Mouse (Mus musculus): ENCODE results near the gene Mpp3. TPM values are rescaled to one million over a fixed set of nuclear protein-coding genes. Genes with fewer than 3 reads are reported as not detected.
A peak's percentile ranks its signal among the peaks of the same experiment; 100 is the strongest.

The Mpp3 gene
- polyA plus RNA-seq, 1 experiment from 2014 or later, result 2.7 TPM

DNA sequence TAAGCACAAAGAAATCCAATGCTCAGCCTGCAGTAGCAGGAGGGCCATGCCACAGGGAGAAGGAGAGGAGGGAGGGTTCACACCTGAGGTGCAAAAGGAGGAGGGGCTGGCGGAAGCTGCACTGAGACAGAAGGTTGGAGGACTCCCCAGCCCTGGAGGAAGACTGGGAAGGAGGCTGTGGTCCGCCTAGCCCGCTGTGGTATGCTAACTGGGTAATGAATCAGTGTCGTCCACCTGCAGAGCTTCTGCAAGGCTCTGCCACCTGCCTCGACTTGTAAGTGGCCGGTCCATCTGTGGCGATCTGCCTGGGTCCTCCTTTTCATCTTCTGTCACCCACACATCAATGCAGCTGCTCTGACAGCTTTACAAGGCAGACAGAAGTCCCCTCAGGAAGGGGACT, 60.0 kb downstream of the Mpp3 start:
- 6% methylated on average over 7 of the region's 7 CpGs for WGBS (ENCODE audit: insufficient replicate concordance)
- peaks cover 39% of the 10 kb centered on the region for H3K27me3 ChIP-seq (ENCODE audit: control insufficient read depth, insufficient read depth, low read length)

DNA sequence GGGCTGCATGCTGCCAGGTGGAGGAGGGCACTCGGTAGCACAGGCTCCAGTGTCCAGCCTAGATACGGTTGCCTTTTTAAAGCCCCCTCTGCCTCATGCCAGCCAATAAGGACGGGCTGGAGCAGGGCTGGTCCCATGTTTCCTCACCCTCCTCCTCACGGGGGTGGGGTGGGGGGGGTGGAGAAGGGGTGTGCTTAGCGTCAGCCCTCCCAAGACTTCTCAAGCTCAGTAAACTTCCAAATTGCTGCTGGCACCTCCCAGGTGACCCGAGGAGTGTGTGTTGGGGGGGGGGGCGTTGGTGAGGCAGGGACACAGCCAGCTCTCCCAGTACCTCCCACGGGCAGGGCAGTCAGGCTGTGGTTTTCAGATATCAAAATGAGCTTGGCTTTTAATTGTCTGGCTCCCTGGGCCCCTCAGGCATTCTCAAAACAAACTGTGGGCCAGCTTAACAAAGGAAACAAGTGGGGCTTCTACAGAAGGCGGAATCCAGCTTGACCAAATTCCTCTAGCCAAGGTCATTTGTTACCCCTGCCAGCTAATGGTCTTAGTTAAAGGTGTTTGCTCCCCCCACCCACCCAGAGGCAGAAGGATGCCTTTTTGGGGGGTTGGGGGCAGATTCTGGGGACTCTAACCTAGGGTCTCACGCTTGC, 61.2 kb downstream of the Mpp3 start, which contains the start of gene Sost:
Gene Sost (minus strand): TSS at position 51 of the 650 bp plus-strand sequence.
- H3K9ac ChIP-seq (ENCODE audit: low read depth, low read length), result peak within 1 kb of the TSS; percentile 8; the same call in 1 of the 2 replicates
- H3K4me3 ChIP-seq (ENCODE audit: low read depth, low read length), result no peak within 1 kb of the TSS; the same call in 1 of the 2 replicates
- peaks cover 47% of the 10 kb centered on the region for H3K27me3 ChIP-seq (ENCODE audit: control insufficient read depth, insufficient read depth, low read length)
- no peak within 1 kb of the TSS; the same call in 1 of the 2 replicates for H3K27ac ChIP-seq (ENCODE audit: low read depth, low read length)
- no peak for ATAC-seq (replicated peaks; ENCODE audit: insufficient number of reproducible peaks, low FRiP score, low TSS enrichment)
- WGBS (ENCODE audit: insufficient replicate concordance), result 22% methylated on average over 10 of the region's 10 CpGs
- H3K36me3 ChIP-seq (ENCODE audit: control insufficient read depth, insufficient read depth, low read length), result 0 out of 2 replicates have a peak, but pooled peaks cover 1% of the 10 kb centered on the region
- no peaks in the 10 kb centered on the region for H3K9me3 ChIP-seq (replicated peaks; ENCODE audit: control insufficient read depth, low read length)
- peaks cover 19% of the 10 kb centered on the region for H3K4me1 ChIP-seq (ENCODE audit: control insufficient read depth, insufficient read depth, low read length)
- H3K4me2 ChIP-seq, result peak within 1 kb of the TSS; percentile 95

More for the DNA sequence above, 60.0 kb downstream of the Mpp3 start:
- Histone ChIP-seq H3K4me1 (ENCODE audit: control insufficient read depth, insufficient read depth, low read length) (peaks cover 14% of the 10 kb centered on the region), H3K27ac (ENCODE audit: low read depth, low read length) (peak overlapping the region; percentile 32; the same call in 1 of the 2 replicates), H3K4me2 (peak overlapping the region; percentile 10), H3K9me3 (replicated peaks; ENCODE audit: control insufficient read depth, low read length) (no peaks in the 10 kb centered on the region), H3K4me3 (ENCODE audit: low read depth, low read length) (no peak overlapping the region), H3K9ac (ENCODE audit: low read depth, low read length) (peak overlapping the region; percentile 18; the same call in 1 of the 2 replicates), H3K36me3 (ENCODE audit: control insufficient read depth, insufficient read depth, low read length) (0 out of 2 replicates have a peak, but pooled peaks cover 2% of the 10 kb centered on the region)
- ATAC-seq (replicated peaks; ENCODE audit: insufficient number of reproducible peaks, low FRiP score, low TSS enrichment), result no peak

DNA sequence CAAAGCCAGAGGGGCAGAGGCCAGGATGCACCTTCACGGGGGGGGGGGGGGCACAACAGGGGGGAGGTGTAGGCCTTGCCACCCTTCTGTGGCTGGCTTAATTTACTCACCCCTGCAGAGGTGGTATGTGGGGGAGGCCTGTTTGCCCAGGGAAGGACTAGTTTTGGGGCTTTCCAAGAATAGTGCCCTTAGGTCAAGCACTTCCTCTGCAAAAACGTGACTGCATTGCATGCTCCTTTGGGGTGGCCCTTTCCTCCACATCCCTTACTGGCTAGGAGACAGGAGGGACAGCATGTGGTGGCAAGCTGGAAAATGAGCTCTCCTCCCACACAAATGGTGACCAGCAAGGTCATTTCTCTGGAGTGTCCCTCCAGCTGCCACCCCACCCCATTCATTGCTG, 62.7 kb downstream of the Mpp3 start:
- no peaks in the 10 kb centered on the region for H3K36me3 ChIP-seq (ENCODE audit: control insufficient read depth, insufficient read depth, low read length)
- peak overlapping the region; percentile 95 for H3K4me2 ChIP-seq
- H3K4me1 ChIP-seq (ENCODE audit: control insufficient read depth, insufficient read depth, low read length), result peaks cover 19% of the 10 kb centered on the region
- H3K4me3 ChIP-seq (ENCODE audit: low read depth, low read length), result no peak overlapping the region
- WGBS (ENCODE audit: insufficient replicate concordance), result 20% methylated on average over 2 of the region's 2 CpGs
- H3K27ac ChIP-seq (ENCODE audit: low read depth, low read length), result no peak overlapping the region
- no peak overlapping the region for H3K9ac ChIP-seq (ENCODE audit: low read depth, low read length)
- ATAC-seq (replicated peaks; ENCODE audit: insufficient number of reproducible peaks, low FRiP score, low TSS enrichment), result no peak
- H3K9me3 ChIP-seq (replicated peaks; ENCODE audit: control insufficient read depth, low read length), result no peaks in the 10 kb centered on the region
- H3K27me3 ChIP-seq (ENCODE audit: control insufficient read depth, insufficient read depth, low read length), result peaks cover 61% of the 10 kb centered on the region

DNA sequence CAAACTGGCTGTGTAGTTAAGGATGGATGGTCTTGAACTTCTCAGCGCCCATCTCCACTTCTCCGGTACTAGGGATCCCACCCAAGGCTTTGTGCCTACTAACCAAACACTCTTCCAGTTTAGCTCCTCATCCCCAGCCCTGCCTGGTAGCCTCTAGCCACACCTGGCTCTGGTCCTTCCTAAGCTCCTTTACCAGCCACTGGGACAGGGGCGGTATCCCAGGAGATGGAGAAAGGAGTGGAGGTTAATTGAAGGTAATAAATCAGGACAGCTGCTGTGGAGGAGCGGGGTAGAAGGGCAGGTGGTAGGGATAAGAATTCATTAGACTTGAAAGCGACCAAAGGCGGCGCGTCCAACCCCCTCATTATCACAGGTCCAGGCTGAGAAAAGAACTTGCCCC, 63.6 kb downstream of the Mpp3 start:
- Histone ChIP-seq H3K27ac (ENCODE audit: low read depth, low read length) (no peak overlapping the region), H3K4me1 (ENCODE audit: control insufficient read depth, insufficient read depth, low read length) (peaks cover 19% of the 10 kb centered on the region), H3K9ac (ENCODE audit: low read depth, low read length) (no peak overlapping the region; the same call in 1 of the 2 replicates), H3K4me3 (ENCODE audit: low read depth, low read length) (peak overlapping the region; percentile 53), H3K4me2 (peak overlapping the region; percentile 95), H3K36me3 (ENCODE audit: control insufficient read depth, insufficient read depth, low read length) (no peaks in the 10 kb centered on the region), H3K27me3 (ENCODE audit: control insufficient read depth, insufficient read depth, low read length) (peaks cover 62% of the 10 kb centered on the region), H3K9me3 (replicated peaks; ENCODE audit: control insufficient read depth, low read length) (no peaks in the 10 kb centered on the region)
- WGBS (ENCODE audit: insufficient replicate concordance), result 5% methylated on average over 8 of the region's 8 CpGs
- ATAC-seq (replicated peaks; ENCODE audit: insufficient number of reproducible peaks, low FRiP score, low TSS enrichment), result no peak

DNA sequence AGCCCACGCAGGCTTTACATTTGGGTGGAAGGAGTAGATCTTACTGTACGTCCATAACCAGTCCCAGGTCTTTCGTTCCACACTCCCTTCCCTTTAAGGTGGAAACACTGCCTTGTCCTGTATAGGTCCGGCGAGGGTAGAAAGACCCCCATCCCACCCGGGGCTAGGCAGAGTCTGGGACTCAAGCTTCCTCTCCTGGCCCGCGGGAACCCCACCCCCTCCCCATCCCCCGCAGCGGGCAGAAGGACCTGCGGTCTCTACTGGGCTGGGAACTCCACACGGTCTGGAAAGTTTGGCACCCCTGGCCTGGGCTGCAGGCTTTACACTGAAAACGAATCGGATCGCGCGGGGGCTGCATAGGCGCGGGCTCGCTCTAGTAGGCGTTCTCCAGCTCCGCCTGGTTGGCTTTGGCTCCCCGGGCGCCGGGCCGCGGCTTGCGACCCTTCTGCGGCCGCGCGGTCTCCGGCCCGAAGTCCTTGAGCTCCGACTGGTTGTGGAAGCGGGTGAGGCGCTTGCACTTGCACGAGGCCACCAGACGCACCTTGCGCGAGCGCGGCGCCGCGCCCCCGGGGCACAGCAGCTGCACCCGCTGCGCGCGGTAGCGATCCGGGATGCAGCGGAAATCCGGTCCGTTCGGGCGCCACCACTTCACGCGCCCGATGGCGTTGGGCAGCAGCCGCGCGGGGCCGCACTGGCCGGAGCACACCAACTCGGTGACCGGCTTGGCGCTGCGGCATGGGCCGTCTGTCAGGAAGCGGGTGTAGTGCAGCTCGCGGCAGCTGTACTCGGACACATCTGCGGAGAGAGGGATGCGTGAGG, 64.6 kb downstream of the Mpp3 start:
- peak overlapping the region; percentile 95 for H3K4me2 ChIP-seq
- H3K27me3 ChIP-seq (ENCODE audit: control insufficient read depth, insufficient read depth, low read length), result peaks cover 62% of the 10 kb centered on the region
- 0 out of 2 replicates have a peak overlapping the region, but pooled peaks have one; percentile 25 for H3K27ac ChIP-seq (ENCODE audit: low read depth, low read length)
- H3K4me1 ChIP-seq (ENCODE audit: control insufficient read depth, insufficient read depth, low read length), result peaks cover 18% of the 10 kb centered on the region
- peak overlapping the region; percentile 70 for H3K9ac ChIP-seq (ENCODE audit: low read depth, low read length)
- H3K36me3 ChIP-seq (ENCODE audit: control insufficient read depth, insufficient read depth, low read length), result no peaks in the 10 kb centered on the region
- H3K4me3 ChIP-seq (ENCODE audit: low read depth, low read length), result peak overlapping the region; percentile 53
- no peak for ATAC-seq (replicated peaks; ENCODE audit: insufficient number of reproducible peaks, low FRiP score, low TSS enrichment)
- WGBS (ENCODE audit: insufficient replicate concordance), result under 1% methylated on average over 77 of the region's 78 CpGs
- H3K9me3 ChIP-seq (replicated peaks; ENCODE audit: control insufficient read depth, low read length), result no peaks in the 10 kb centered on the region

DNA sequence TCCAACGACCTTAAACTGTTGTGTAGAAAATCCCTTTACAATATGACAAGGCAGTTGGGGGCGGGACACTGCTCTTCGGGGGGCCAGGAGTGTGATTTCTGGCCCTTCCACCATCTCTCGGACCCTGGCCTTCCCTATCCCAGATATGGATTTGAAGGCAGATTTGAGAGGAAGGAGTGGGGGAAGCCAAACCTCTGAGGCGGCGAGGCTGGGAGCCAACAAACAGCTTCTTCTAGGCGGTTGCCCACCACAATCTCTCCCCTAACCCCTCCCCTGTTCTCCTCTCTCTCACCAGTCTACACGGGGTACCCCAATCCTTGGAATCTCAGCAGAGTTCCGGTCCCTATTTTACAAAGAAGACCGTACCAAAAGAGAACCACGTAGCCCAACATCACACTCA, 65.2 kb downstream of the Mpp3 start:
- peak overlapping the region; percentile 53 for H3K4me3 ChIP-seq (ENCODE audit: low read depth, low read length)
- H3K4me2 ChIP-seq, result peak overlapping the region; percentile 95
- no peak overlapping the region for H3K27ac ChIP-seq (ENCODE audit: low read depth, low read length)
- H3K9me3 ChIP-seq (replicated peaks; ENCODE audit: control insufficient read depth, low read length), result no peaks in the 10 kb centered on the region
- H3K27me3 ChIP-seq (ENCODE audit: control insufficient read depth, insufficient read depth, low read length), result peaks cover 62% of the 10 kb centered on the region
- peaks cover 13% of the 10 kb centered on the region; the same call in 1 of the 2 replicates for H3K4me1 ChIP-seq (ENCODE audit: control insufficient read depth, insufficient read depth, low read length)
- 4% methylated on average over 11 of the region's 11 CpGs for WGBS (ENCODE audit: insufficient replicate concordance)
- peak overlapping the region; percentile 70; the same call in 1 of the 2 replicates for H3K9ac ChIP-seq (ENCODE audit: low read depth, low read length)
- ATAC-seq (replicated peaks; ENCODE audit: insufficient number of reproducible peaks, low FRiP score, low TSS enrichment), result no peak; the same call in 1 of the 2 replicates
- no peaks in the 10 kb centered on the region for H3K36me3 ChIP-seq (ENCODE audit: control insufficient read depth, insufficient read depth, low read length)

DNA sequence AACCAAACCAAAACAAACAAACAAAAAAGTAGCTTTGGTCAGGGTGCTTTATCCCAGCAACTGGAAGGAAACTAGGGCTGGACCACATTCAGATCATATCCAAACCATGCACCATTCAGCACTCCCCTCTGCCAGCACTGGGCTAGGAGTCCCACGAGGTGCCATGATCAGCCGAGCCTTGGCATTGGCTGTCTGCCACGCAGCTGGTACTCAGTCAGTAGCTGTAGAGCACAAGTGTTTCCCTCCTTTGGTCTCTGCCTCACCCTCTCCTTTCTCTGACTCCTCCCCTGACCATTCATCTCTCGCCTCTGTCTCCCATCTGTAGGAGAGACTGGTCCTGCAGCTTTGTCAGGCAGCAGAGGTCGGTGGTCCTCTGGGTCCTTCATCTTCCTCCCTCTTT, 70.8 kb downstream of the Mpp3 start:
- Histone ChIP-seq H3K4me2 (no peak overlapping the region), H3K36me3 (ENCODE audit: control insufficient read depth, insufficient read depth, low read length) (no peaks in the 10 kb centered on the region), H3K27ac (ENCODE audit: low read depth, low read length) (no peak overlapping the region), H3K9ac (ENCODE audit: low read depth, low read length) (no peak overlapping the region), H3K9me3 (replicated peaks; ENCODE audit: control insufficient read depth, low read length) (no peaks in the 10 kb centered on the region), H3K27me3 (ENCODE audit: control insufficient read depth, insufficient read depth, low read length) (peaks cover 18% of the 10 kb centered on the region), H3K4me1 (ENCODE audit: control insufficient read depth, insufficient read depth, low read length) (peaks cover 10% of the 10 kb centered on the region), H3K4me3 (ENCODE audit: low read depth, low read length) (no peak overlapping the region)
- WGBS (ENCODE audit: insufficient replicate concordance), result 67% methylated on average over 5 of the region's 5 CpGs
- no peak for ATAC-seq (replicated peaks; ENCODE audit: insufficient number of reproducible peaks, low FRiP score, low TSS enrichment)

DNA sequence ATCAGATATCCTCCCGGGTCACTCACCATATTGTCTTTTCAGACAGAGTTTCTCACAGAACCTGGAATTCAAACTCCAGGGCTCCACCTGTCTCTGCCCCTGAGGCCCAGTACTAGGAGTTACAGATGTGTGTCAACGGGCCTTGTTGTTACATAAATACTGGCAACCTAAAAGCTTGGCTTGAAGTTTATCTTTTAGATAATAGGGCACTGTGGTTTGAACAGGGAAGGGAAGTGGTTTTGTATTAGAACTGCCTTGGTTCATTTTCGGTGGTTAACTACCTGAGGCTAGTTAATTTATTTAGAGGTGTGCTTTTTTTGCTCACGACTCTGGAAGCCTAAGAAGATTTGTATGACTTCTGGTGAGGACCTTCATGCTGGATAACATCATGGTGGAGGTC, 74.8 kb downstream of the Mpp3 start:
- Histone ChIP-seq H3K9me3 (replicated peaks; ENCODE audit: control insufficient read depth, low read length) (no peaks in the 10 kb centered on the region), H3K9ac (ENCODE audit: low read depth, low read length) (no peak overlapping the region)
- WGBS (ENCODE audit: insufficient replicate concordance), result 38% methylated on average over 4 of the region's 4 CpGs

More for the DNA sequence above, 74.8 kb downstream of the Mpp3 start:
- Histone ChIP-seq H3K36me3 (ENCODE audit: control insufficient read depth, insufficient read depth, low read length) (no peaks in the 10 kb centered on the region), H3K27ac (ENCODE audit: low read depth, low read length) (peak overlapping the region; percentile 70), H3K4me1 (ENCODE audit: control insufficient read depth, insufficient read depth, low read length) (peaks cover 19% of the 10 kb centered on the region), H3K27me3 (ENCODE audit: control insufficient read depth, insufficient read depth, low read length) (peaks cover 4% of the 10 kb centered on the region; the same call in 1 of the 2 replicates), H3K4me3 (ENCODE audit: low read depth, low read length) (no peak overlapping the region), H3K4me2 (peak overlapping the region; percentile 43)
- no peak for ATAC-seq (replicated peaks; ENCODE audit: insufficient number of reproducible peaks, low FRiP score, low TSS enrichment)

All from heart, embryonic 11.5 days (tissue).